Mouse (Mus musculus): ENCODE results near the gene Sept9. TPM values are rescaled to one million over a fixed set of nuclear protein-coding genes. Genes with fewer than 3 reads are reported as not detected.

Sept9 gene
- polyA plus RNA-seq, 1 experiment from 2014 or later: 180 TPM

GRCm38 (mm10) chr11:117252846-117253245 is 53.4 kb downstream of the Sept9 start:
- Histone ChIP-seq H3K4me1 (peaks cover 30% of the 10 kb centered on the region), H3K4me3 (replicated peaks) (no peak overlapping the region), H3K9me3 (peaks cover 5% of the 10 kb centered on the region; the same call in 1 of the 2 replicates), H3K4me2 (no peak overlapping the region), H3K27ac (no peak overlapping the region), H3K36me3 (replicated peaks) (no peaks in the 10 kb centered on the region), H3K27me3 (no peaks in the 10 kb centered on the region), H3K9ac (no peak overlapping the region)
- no peak for ATAC-seq (ENCODE audit: low FRiP score)
- 85% methylated on average over 13 of the region's 13 CpGs for WGBS

GRCm38 (mm10) chr11:117254161-117255107 is 55.0 kb downstream of the Sept9 start:
- H3K4me3 ChIP-seq (replicated peaks): no peak overlapping the region
- peaks cover 5% of the 10 kb centered on the region; the same call in 1 of the 2 replicates for H3K9me3 ChIP-seq
- H3K27me3 ChIP-seq: peaks cover 4% of the 10 kb centered on the region; the same call in 1 of the 2 replicates
- H3K9ac ChIP-seq: no peak overlapping the region
- H3K36me3 ChIP-seq (replicated peaks): no peaks in the 10 kb centered on the region
- H3K4me2 ChIP-seq: no peak overlapping the region
- no peak for ATAC-seq (ENCODE audit: low FRiP score)
- 66% methylated on average over 18 of the region's 18 CpGs for WGBS
- peaks cover 16% of the 10 kb centered on the region for H3K4me1 ChIP-seq
- H3K27ac ChIP-seq: 0 out of 2 replicates have a peak overlapping the region, but pooled peaks have one; percentile 5

- no peak for ATAC-seq (ENCODE audit: low FRiP score)
- no peak overlapping the region for H3K27ac ChIP-seq
- H3K4me3 ChIP-seq (replicated peaks): no peak overlapping the region
- peaks cover 5% of the 10 kb centered on the region; the same call in 1 of the 2 replicates for H3K9me3 ChIP-seq
- H3K36me3 ChIP-seq (replicated peaks): no peaks in the 10 kb centered on the region
- H3K27me3 ChIP-seq: peaks cover 4% of the 10 kb centered on the region; the same call in 1 of the 2 replicates
- no peak overlapping the region for H3K9ac ChIP-seq
- no peak overlapping the region for H3K4me2 ChIP-seq
- WGBS: 91% methylated on average over 3 of the region's 3 CpGs
- peaks cover 14% of the 10 kb centered on the region for H3K4me1 ChIP-seq
Observed at GRCm38 (mm10) chr11:117255108-117255489, 55.6 kb downstream of the Sept9 start.

- H3K4me1 ChIP-seq: peaks cover 14% of the 10 kb centered on the region
- H3K9ac ChIP-seq: no peak overlapping the region
- 62% methylated on average over 9 of the region's 9 CpGs for WGBS
- no peak overlapping the region for H3K4me2 ChIP-seq
- ATAC-seq (ENCODE audit: low FRiP score): no peak
- H3K4me3 ChIP-seq (replicated peaks): no peak overlapping the region
- no peak overlapping the region for H3K27ac ChIP-seq
- H3K9me3 ChIP-seq: peaks cover 5% of the 10 kb centered on the region; the same call in 1 of the 2 replicates
- peaks cover 4% of the 10 kb centered on the region; the same call in 1 of the 2 replicates for H3K27me3 ChIP-seq
- no peaks in the 10 kb centered on the region for H3K36me3 ChIP-seq (replicated peaks)
Observed at GRCm38 (mm10) chr11:117256088-117256487, 56.6 kb downstream of the Sept9 start.

- no peak overlapping the region for H3K27ac ChIP-seq
- no peak overlapping the region for H3K9ac ChIP-seq
- H3K4me1 ChIP-seq: peaks cover 14% of the 10 kb centered on the region
- peaks cover 4% of the 10 kb centered on the region; the same call in 1 of the 2 replicates for H3K27me3 ChIP-seq
- no peak overlapping the region for H3K4me2 ChIP-seq
- H3K36me3 ChIP-seq (replicated peaks): no peaks in the 10 kb centered on the region
- ATAC-seq (ENCODE audit: low FRiP score): no peak
- H3K9me3 ChIP-seq: peaks cover 5% of the 10 kb centered on the region; the same call in 1 of the 2 replicates
- whole genome bisulfite sequencing: 96% methylated on average over 6 of the region's 6 CpGs
- no peak overlapping the region for H3K4me3 ChIP-seq (replicated peaks)
Observed at GRCm38 (mm10) chr11:117256840-117257239, 57.4 kb downstream of the Sept9 start.

GRCm38 (mm10) chr11:117257266-117257665 is 57.8 kb downstream of the Sept9 start:
- Histone ChIP-seq H3K36me3 (replicated peaks) (no peaks in the 10 kb centered on the region), H3K4me3 (replicated peaks) (no peak overlapping the region), H3K4me1 (peaks cover 14% of the 10 kb centered on the region), H3K27me3 (peaks cover 4% of the 10 kb centered on the region; the same call in 1 of the 2 replicates), H3K9me3 (peaks cover 5% of the 10 kb centered on the region; the same call in 1 of the 2 replicates), H3K4me2 (no peak overlapping the region), H3K9ac (no peak overlapping the region), H3K27ac (no peak overlapping the region)
- 89% methylated on average over 1 of the region's 1 CpGs for WGBS
- ATAC-seq (ENCODE audit: low FRiP score): no peak

GRCm38 (mm10) chr11:117257842-117258241 is 58.4 kb downstream of the Sept9 start:
- no peak for ATAC-seq (ENCODE audit: low FRiP score)
- peaks cover 5% of the 10 kb centered on the region; the same call in 1 of the 2 replicates for H3K9me3 ChIP-seq
- no peak overlapping the region for H3K27ac ChIP-seq
- H3K4me2 ChIP-seq: no peak overlapping the region
- H3K9ac ChIP-seq: no peak overlapping the region
- peaks cover 14% of the 10 kb centered on the region for H3K4me1 ChIP-seq
- no peak overlapping the region for H3K4me3 ChIP-seq (replicated peaks)
- H3K27me3 ChIP-seq: peaks cover 4% of the 10 kb centered on the region; the same call in 1 of the 2 replicates
- no peaks in the 10 kb centered on the region for H3K36me3 ChIP-seq (replicated peaks)

GRCm38 (mm10) chr11:117259178-117259960 is 59.9 kb downstream of the Sept9 start:
- ATAC-seq (ENCODE audit: low FRiP score): no peak
- 85% methylated on average over 9 of the region's 9 CpGs for WGBS
- peaks cover 19% of the 10 kb centered on the region for H3K4me1 ChIP-seq
- H3K9ac ChIP-seq: no peak overlapping the region
- peaks cover 4% of the 10 kb centered on the region; the same call in 1 of the 2 replicates for H3K27me3 ChIP-seq
- H3K36me3 ChIP-seq (replicated peaks): no peaks in the 10 kb centered on the region
- H3K27ac ChIP-seq: no peak overlapping the region
- H3K9me3 ChIP-seq: peaks cover 5% of the 10 kb centered on the region; the same call in 1 of the 2 replicates
- no peak overlapping the region for H3K4me2 ChIP-seq
- H3K4me3 ChIP-seq (replicated peaks): no peak overlapping the region

GRCm38 (mm10) chr11:117260631-117261030 is 61.2 kb downstream of the Sept9 start:
- ATAC-seq (ENCODE audit: low FRiP score): no peak
- Histone ChIP-seq H3K4me1 (peaks cover 29% of the 10 kb centered on the region), H3K27ac (no peak overlapping the region), H3K36me3 (replicated peaks) (no peaks in the 10 kb centered on the region), H3K4me3 (replicated peaks) (no peak overlapping the region), H3K4me2 (no peak overlapping the region), H3K27me3 (peaks cover 10% of the 10 kb centered on the region; the same call in 1 of the 2 replicates), H3K9me3 (peaks cover 5% of the 10 kb centered on the region; the same call in 1 of the 2 replicates), H3K9ac (no peak overlapping the region)
- 54% methylated on average over 9 of the region's 9 CpGs for whole genome bisulfite sequencing

GRCm38 (mm10) chr11:117263096-117263808 is 63.8 kb downstream of the Sept9 start:
- Histone ChIP-seq H3K4me1 (peaks cover 45% of the 10 kb centered on the region), H3K9me3 (no peaks in the 10 kb centered on the region), H3K9ac (no peak overlapping the region), H3K27ac (0 out of 2 replicates have a peak overlapping the region, but pooled peaks have one; percentile 5), H3K4me2 (no peak overlapping the region), H3K4me3 (replicated peaks) (no peak overlapping the region), H3K27me3 (peaks cover 11% of the 10 kb centered on the region; the same call in 1 of the 2 replicates), H3K36me3 (replicated peaks) (no peaks in the 10 kb centered on the region)
- 66% methylated on average over 9 of the region's 9 CpGs for WGBS
- no peak for ATAC-seq (ENCODE audit: low FRiP score)

GRCm38 (mm10) chr11:117264162-117265021 is 64.9 kb downstream of the Sept9 start:
- no peak overlapping the region for H3K27ac ChIP-seq
- H3K27me3 ChIP-seq: peaks cover 7% of the 10 kb centered on the region; the same call in 1 of the 2 replicates

More at GRCm38 (mm10) chr11:117264162-117265021, 64.9 kb downstream of the Sept9 start:
- 68% methylated on average over 13 of the region's 13 CpGs for WGBS
- Histone ChIP-seq H3K4me2 (no peak overlapping the region), H3K36me3 (replicated peaks) (no peaks in the 10 kb centered on the region), H3K9ac (no peak overlapping the region), H3K9me3 (no peaks in the 10 kb centered on the region), H3K4me3 (replicated peaks) (no peak overlapping the region), H3K4me1 (peaks cover 56% of the 10 kb centered on the region)
- ATAC-seq (ENCODE audit: low FRiP score): no peak
